Mouse (Mus musculus): ENCODE measurements around the gene Mfsd4a.

GRCm38 (mm10) chr1:132040201-132040621 lies 27.7 kb downstream of the Mfsd4a start:
- no peak for TF ChIP-seq CTCF (IDR thresholded peaks at IDR 0.05; ENCODE audit: extremely low read depth, insufficient read length, insufficient replicate concordance, low read depth, low read length)
- no peak for TF ChIP-seq POLR2A (IDR thresholded peaks at IDR 0.05; ENCODE audit: low read depth, low read length)
